Mouse (Mus musculus): ENCODE results near the gene Acads. TPM values are rescaled to one million over a fixed set of nuclear protein-coding genes. Genes with fewer than 3 reads are reported as not detected.
A peak's percentile ranks its signal among the peaks of the same experiment; 100 is the strongest.
"Not testable (repeated sequence)": the region's sequence is repeated elsewhere in the genome, so short reads cannot be mapped to it uniquely, and the experiment has no call there.

Acads gene
- polyA plus RNA-seq, 1 experiment from 2014 or later = 113 TPM

- H3K27ac ChIP-seq (ENCODE audit: low read depth, low read length) = no peak overlapping the region
- TF ChIP-seq CTCF (IDR thresholded peaks at IDR 0.05; ENCODE audit: low read depth) = no peak
- no peak for ATAC-seq
- no peak overlapping the region for H3K4me3 ChIP-seq (ENCODE audit: low read depth, low read length)
- no peak overlapping the region for H3K9ac ChIP-seq (ENCODE audit: low read depth, low read length)
- H3K9me3 ChIP-seq (ENCODE audit: control insufficient read depth) = no peaks in the 10 kb centered on the region
- H3K36me3 ChIP-seq (ENCODE audit: control insufficient read depth, insufficient read depth) = peaks cover 71% of the 10 kb centered on the region
- H3K4me1 ChIP-seq (replicated peaks; ENCODE audit: control insufficient read depth, insufficient read depth, low read length) = no peaks in the 10 kb centered on the region
- H3K4me2 ChIP-seq (replicated peaks; ENCODE audit: low read depth) = no peak overlapping the region
- H3K27me3 ChIP-seq (replicated peaks; ENCODE audit: control insufficient read depth, insufficient read depth, low read length) = no peaks in the 10 kb centered on the region
- 94% methylated on average over 2 of the region's 2 CpGs for WGBS
Measured at GRCm38 (mm10) chr5:115085675-115086074, 33.5 kb downstream of the Acads start.

GRCm38 (mm10) chr5:115083492-115083891, 35.7 kb downstream of the Acads start:
- H3K4me3 ChIP-seq (ENCODE audit: low read depth, low read length) = no peak overlapping the region
- no peak for TF ChIP-seq CTCF (IDR thresholded peaks at IDR 0.05; ENCODE audit: low read depth)
- H3K9me3 ChIP-seq (ENCODE audit: control insufficient read depth) = no peaks in the 10 kb centered on the region
- 87% methylated on average over 6 of the region's 6 CpGs for WGBS
- H3K36me3 ChIP-seq (ENCODE audit: control insufficient read depth, insufficient read depth) = peaks cover 64% of the 10 kb centered on the region
- no peaks in the 10 kb centered on the region for H3K27me3 ChIP-seq (replicated peaks; ENCODE audit: control insufficient read depth, insufficient read depth, low read length)
- H3K9ac ChIP-seq (ENCODE audit: low read depth, low read length) = no peak overlapping the region
- no peaks in the 10 kb centered on the region; the same call in 1 of the 2 replicates for H3K4me1 ChIP-seq (replicated peaks; ENCODE audit: control insufficient read depth, insufficient read depth, low read length)
- H3K4me2 ChIP-seq (replicated peaks; ENCODE audit: low read depth) = no peak overlapping the region
- no peak for ATAC-seq
- H3K27ac ChIP-seq (ENCODE audit: low read depth, low read length) = no peak overlapping the region

DNA sequence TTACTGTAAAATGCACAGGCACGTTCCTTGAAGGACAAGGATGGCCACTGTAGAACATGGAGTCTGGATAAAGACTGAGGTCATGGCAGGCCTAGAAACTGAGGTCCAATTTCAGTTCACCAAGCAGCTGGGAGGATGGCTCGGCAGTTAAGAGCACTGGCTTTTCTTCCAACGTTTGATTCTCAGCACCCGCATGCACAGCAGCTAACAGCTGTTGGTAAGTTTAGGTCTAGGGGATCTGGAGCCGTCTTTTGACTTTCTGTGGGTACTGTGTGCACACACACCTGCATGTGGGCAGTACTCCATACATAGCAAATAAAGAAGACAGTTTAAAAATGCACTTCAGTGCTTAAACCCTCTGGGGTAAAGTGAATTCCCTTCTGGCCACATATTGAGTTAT, 37.5 kb downstream of the Acads start:
- Histone ChIP-seq H3K27me3 (replicated peaks; ENCODE audit: control insufficient read depth, insufficient read depth, low read length) (no peaks in the 10 kb centered on the region), H3K4me1 (replicated peaks; ENCODE audit: control insufficient read depth, insufficient read depth, low read length) (no peaks in the 10 kb centered on the region; the same call in 1 of the 2 replicates), H3K9ac (ENCODE audit: low read depth, low read length) (no peak overlapping the region), H3K4me2 (replicated peaks; ENCODE audit: low read depth) (no peak overlapping the region), H3K36me3 (ENCODE audit: control insufficient read depth, insufficient read depth) (peaks cover 47% of the 10 kb centered on the region), H3K4me3 (ENCODE audit: low read depth, low read length) (no peak overlapping the region), H3K9me3 (ENCODE audit: control insufficient read depth) (no peaks in the 10 kb centered on the region), H3K27ac (ENCODE audit: low read depth, low read length) (no peak overlapping the region)
- no peak for TF ChIP-seq CTCF (IDR thresholded peaks at IDR 0.05; ENCODE audit: low read depth)
- ATAC-seq = no peak
- 73% methylated on average over 5 of the region's 5 CpGs for WGBS

DNA sequence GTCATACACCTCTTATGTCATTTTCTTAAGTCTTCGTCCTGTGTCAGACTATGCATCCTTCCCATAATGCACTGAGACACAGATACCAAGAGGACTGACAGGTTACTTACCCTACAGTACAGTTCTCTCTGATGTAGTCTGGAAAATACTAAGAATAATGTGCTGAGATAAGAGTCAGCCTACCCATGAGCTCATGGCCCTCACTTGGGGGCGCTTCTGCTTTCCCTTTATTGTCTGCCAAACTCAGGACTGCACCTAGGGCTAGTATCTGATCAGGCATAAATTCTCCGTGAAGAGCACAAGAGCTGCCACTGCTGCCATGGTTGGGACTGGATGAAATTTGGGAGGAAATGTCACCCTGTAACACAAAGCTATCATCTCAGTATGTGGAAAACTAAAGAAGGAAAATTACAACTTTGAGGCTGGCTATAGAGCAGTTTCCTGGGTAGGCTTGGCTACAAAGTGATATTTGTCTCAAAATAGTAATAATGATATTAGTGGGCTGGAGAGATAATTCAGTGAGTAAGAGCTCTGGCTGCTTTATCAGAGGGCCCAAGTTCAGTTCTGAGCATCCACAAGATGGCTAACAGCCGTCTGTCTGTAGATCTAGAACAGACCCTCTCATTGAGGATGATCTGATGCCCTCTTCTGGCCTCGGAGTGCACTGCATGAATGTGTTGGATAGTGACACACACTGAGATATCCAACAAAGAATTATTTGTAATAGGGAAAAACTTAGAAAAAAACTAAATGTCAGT, 42.8 kb downstream of the Acads start:
- H3K36me3 ChIP-seq (ENCODE audit: control insufficient read depth, insufficient read depth) = peaks cover 14% of the 10 kb centered on the region; the same call in 1 of the 2 replicates
- no peak for ATAC-seq
- no peaks in the 10 kb centered on the region for H3K9me3 ChIP-seq (ENCODE audit: control insufficient read depth)
- H3K4me3 ChIP-seq (ENCODE audit: low read depth, low read length) = no peak overlapping the region
- 55% methylated on average over 5 of the region's 5 CpGs for WGBS
- H3K27me3 ChIP-seq (replicated peaks; ENCODE audit: control insufficient read depth, insufficient read depth, low read length) = no peaks in the 10 kb centered on the region
- no peak overlapping the region for H3K4me2 ChIP-seq (replicated peaks; ENCODE audit: low read depth)
- TF ChIP-seq CTCF (IDR thresholded peaks at IDR 0.05; ENCODE audit: low read depth) = peak; percentile 84
- no peak overlapping the region for H3K27ac ChIP-seq (ENCODE audit: low read depth, low read length)
- H3K4me1 ChIP-seq (replicated peaks; ENCODE audit: control insufficient read depth, insufficient read depth, low read length) = peaks cover under 1% of the 10 kb centered on the region
- H3K9ac ChIP-seq (ENCODE audit: low read depth, low read length) = no peak overlapping the region

DNA sequence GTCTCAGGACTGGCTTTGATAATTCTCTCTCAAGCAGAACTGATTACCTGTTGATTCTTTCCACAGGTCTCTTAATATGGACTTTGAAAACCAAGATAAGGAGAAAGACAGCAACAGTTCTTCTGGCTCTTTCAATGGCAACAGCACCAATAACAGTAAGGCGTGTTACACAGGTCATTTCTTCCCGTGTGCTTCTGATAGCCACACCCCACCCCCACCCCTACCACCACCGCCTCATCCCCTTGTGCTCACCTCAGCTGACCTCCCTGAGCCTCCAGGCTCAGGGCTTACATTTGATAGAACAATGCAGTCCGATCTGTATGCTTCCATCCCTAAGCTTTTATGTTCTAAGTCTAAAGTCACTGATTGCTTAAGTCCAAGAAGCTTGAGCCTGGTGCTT, 44.4 kb downstream of the Acads start:
- Histone ChIP-seq H3K4me1 (replicated peaks; ENCODE audit: control insufficient read depth, insufficient read depth, low read length) (peaks cover 4% of the 10 kb centered on the region), H3K27ac (ENCODE audit: low read depth, low read length) (peak overlapping the region; percentile 62; the same call in 1 of the 2 replicates), H3K4me3 (ENCODE audit: low read depth, low read length) (no peak overlapping the region), H3K4me2 (replicated peaks; ENCODE audit: low read depth) (no peak overlapping the region), H3K9ac (ENCODE audit: low read depth, low read length) (no peak overlapping the region), H3K36me3 (ENCODE audit: control insufficient read depth, insufficient read depth) (peaks cover 9% of the 10 kb centered on the region; the same call in 1 of the 2 replicates), H3K27me3 (replicated peaks; ENCODE audit: control insufficient read depth, insufficient read depth, low read length) (no peaks in the 10 kb centered on the region), H3K9me3 (ENCODE audit: control insufficient read depth) (no peaks in the 10 kb centered on the region)
- TF ChIP-seq CTCF (IDR thresholded peaks at IDR 0.05; ENCODE audit: low read depth) = no peak
- WGBS = 44% methylated on average over 4 of the region's 4 CpGs
- peak; percentile 80 for ATAC-seq

- H3K4me1 ChIP-seq (replicated peaks; ENCODE audit: control insufficient read depth, insufficient read depth, low read length); H3K9me3 ChIP-seq (ENCODE audit: control insufficient read depth); H3K36me3 ChIP-seq (ENCODE audit: control insufficient read depth, insufficient read depth); ATAC-seq; H3K27ac ChIP-seq (ENCODE audit: low read depth, low read length); H3K27me3 ChIP-seq (replicated peaks; ENCODE audit: control insufficient read depth, insufficient read depth, low read length); H3K4me3 ChIP-seq (ENCODE audit: low read depth, low read length); H3K9ac ChIP-seq (ENCODE audit: low read depth, low read length); H3K4me2 ChIP-seq (replicated peaks; ENCODE audit: low read depth): not testable (repeated sequence)
- 32% methylated on average over 4 of the region's 8 CpGs for WGBS
Measured at GRCm38 (mm10) chr5:115073306-115073705, 45.8 kb downstream of the Acads start.

Measured in intestine, postnatal 0 days (tissue).